Mouse (Mus musculus): ENCODE data around the gene Dusp11. TPM values are rescaled to one million over a fixed set of nuclear protein-coding genes. Genes with fewer than 3 reads are reported as not detected.
A peak's percentile ranks its signal among the peaks of the same experiment; 100 is the strongest.
"Not testable (repeated sequence)": the region's sequence is repeated elsewhere in the genome, so short reads cannot be mapped to it uniquely, and the experiment has no call there.

The Dusp11 gene
- polyA plus RNA-seq, 1 experiment from 2014 or later: 34.6 TPM

DNA sequence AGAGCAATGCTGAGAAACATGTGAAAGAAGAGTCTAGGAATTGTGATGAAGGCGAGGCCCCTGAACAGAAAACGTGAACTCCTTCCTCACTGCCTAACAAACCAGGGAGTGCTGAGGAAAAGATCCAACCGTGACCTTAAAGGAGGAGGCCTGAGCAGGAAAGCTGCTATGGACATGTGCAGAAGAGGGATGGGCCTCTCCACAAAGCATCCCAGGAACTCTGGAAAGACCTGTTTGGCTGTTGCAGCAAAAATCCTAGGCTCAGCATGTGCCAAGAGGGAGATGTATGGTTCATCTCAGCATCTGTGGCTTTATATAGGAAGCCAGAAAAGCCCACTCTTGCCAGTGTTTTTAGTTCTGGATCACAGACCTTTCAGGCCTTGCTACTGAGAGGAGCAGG is 11.2 kb upstream of the Dusp11 start:
- Histone ChIP-seq H3K9me3 (no peaks in the 10 kb centered on the region), H3K36me3 (replicated peaks) (no peaks in the 10 kb centered on the region), H3K27ac (no peak overlapping the region), H3K4me3 (no peak overlapping the region), H3K4me1 (no peaks in the 10 kb centered on the region), H3K27me3 (ENCODE audit: poor library complexity, severe bottlenecking) (no peaks in the 10 kb centered on the region)
- DNase-seq (ENCODE audit: extremely low spot score, low spot score): no peak
- WGBS: 78% methylated on average over 3 of the region's 3 CpGs

DNA sequence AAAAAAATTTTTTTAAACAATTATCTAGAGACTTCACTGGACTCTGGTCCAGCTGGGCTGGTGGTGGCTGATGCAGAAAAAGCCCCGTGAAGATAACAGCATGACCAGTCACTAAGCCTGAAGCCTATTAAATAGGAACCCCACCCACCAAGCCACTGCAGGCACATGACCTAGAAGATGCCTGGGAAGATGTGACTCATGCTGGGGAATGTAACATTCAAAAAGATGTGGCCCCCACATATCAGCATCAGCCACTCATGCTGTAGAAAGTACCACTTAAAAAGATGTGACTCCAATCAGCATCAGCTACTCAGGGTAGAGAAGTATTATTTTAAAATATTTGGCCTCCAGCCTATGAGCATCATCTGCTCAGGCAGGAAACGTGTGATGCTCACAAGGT is 8.4 kb upstream of the Dusp11 start:
- WGBS: 77% methylated on average over 2 of the region's 2 CpGs
- Histone ChIP-seq H3K9me3 (no peaks in the 10 kb centered on the region), H3K4me3 (no peak overlapping the region), H3K27me3 (ENCODE audit: poor library complexity, severe bottlenecking) (no peaks in the 10 kb centered on the region), H3K36me3 (replicated peaks) (no peaks in the 10 kb centered on the region), H3K4me1 (no peaks in the 10 kb centered on the region), H3K27ac (no peak overlapping the region)
- DNase-seq (ENCODE audit: extremely low spot score, low spot score): no peak

- no peaks in the 10 kb centered on the region for H3K27me3 ChIP-seq (ENCODE audit: poor library complexity, severe bottlenecking)
- peaks cover 5% of the 10 kb centered on the region for H3K4me1 ChIP-seq
- H3K9me3 ChIP-seq: no peaks in the 10 kb centered on the region
- WGBS: 77% methylated on average over 4 of the region's 4 CpGs
- no peak overlapping the region for H3K4me3 ChIP-seq
- H3K27ac ChIP-seq: no peak overlapping the region
- no peak for DNase-seq (ENCODE audit: extremely low spot score, low spot score)
- H3K36me3 ChIP-seq (replicated peaks): no peaks in the 10 kb centered on the region
Measured at GRCm38 (mm10) chr6:85966686-85967085, 5.2 kb upstream of the Dusp11 start.

DNA sequence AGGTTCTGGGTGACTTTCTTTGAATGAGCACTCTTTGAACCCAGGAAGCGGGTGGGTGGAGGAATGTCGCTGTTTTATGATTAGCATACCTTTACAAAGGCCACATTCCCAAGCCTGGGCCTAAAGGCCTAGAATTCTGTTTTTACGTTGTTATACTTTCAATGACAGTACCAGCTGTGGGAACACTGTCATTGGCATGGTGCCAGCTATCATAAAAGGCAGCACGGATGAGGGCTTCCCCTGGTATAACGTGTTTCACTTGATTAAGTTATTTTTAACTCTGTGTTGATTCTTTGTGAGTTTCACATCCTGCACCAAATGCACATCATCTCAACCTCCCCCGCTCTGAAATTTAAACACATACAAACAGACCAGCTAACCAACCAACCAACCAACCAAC is 4.6 kb upstream of the Dusp11 start:
- not testable (repeated sequence) for H3K27ac ChIP-seq; H3K27me3 ChIP-seq (ENCODE audit: poor library complexity, severe bottlenecking); H3K4me3 ChIP-seq; DNase-seq (ENCODE audit: extremely low spot score, low spot score); H3K36me3 ChIP-seq (replicated peaks); H3K9me3 ChIP-seq; H3K4me1 ChIP-seq
- WGBS: 71% methylated on average over 6 of the region's 6 CpGs

DNA sequence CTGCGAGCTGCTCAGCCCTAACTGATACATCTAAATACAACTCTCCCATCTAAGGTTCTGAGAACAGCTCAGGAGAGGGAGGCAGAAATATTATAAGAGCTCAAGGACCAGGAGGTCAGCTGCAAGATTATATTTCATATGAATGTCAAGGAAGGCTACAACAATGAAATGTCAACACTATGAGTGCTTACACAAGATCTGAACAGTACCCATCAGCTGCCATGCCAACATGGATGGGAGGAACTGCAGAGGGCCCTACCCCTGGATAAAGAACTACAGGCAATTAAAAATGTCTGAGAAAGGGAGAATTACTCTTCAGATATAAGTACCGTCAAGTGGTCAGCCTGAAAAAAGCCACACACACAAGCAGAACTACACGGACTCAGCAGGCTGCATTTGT is 3.9 kb downstream of the Dusp11 start:
- Histone ChIP-seq H3K27ac (no peak overlapping the region), H3K4me1 (peaks cover 16% of the 10 kb centered on the region), H3K36me3 (replicated peaks) (peaks cover 66% of the 10 kb centered on the region), H3K4me3 (no peak overlapping the region), H3K9me3 (no peaks in the 10 kb centered on the region), H3K27me3 (ENCODE audit: poor library complexity, severe bottlenecking) (no peaks in the 10 kb centered on the region)
- no peak for DNase-seq (ENCODE audit: extremely low spot score, low spot score)
- 93% methylated on average over 3 of the region's 3 CpGs for WGBS

GRCm38 (mm10) chr6:85948549-85948948 is 12.9 kb downstream of the Dusp11 start:
- Histone ChIP-seq H3K27ac (no peak overlapping the region), H3K36me3 (replicated peaks) (peaks cover 100% of the 10 kb centered on the region), H3K4me3 (no peak overlapping the region), H3K27me3 (ENCODE audit: poor library complexity, severe bottlenecking) (no peaks in the 10 kb centered on the region), H3K4me1 (no peaks in the 10 kb centered on the region), H3K9me3 (no peaks in the 10 kb centered on the region)
- WGBS: 87% methylated on average over 6 of the region's 6 CpGs
- no peak for DNase-seq (ENCODE audit: extremely low spot score, low spot score)

DNA sequence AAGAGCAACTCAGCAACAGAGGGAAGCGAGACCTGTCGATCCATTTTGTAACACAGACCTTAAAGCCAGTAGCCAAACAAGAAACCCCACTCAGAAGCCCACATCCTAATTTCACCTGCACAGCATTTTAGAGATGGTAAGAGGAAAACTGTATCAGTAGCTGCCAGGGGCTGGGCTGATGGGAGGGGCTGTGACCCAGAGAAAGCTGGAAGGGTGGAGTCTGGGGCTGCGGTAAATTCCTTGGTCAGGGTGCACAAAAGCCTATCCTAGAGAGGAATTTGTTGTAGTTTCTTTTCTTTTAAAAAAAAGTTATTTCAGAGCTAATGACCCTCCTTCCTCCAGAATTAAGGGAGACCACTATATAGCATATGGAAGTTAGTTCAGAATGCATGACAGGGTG is 19.0 kb downstream of the Dusp11 start:
- no peak overlapping the region for H3K4me3 ChIP-seq
- no peak overlapping the region for H3K27ac ChIP-seq
- H3K36me3 ChIP-seq (replicated peaks): peaks cover 68% of the 10 kb centered on the region
- DNase-seq (ENCODE audit: extremely low spot score, low spot score): no peak
- WGBS: 92% methylated on average over 3 of the region's 3 CpGs
- H3K27me3 ChIP-seq (ENCODE audit: poor library complexity, severe bottlenecking): no peaks in the 10 kb centered on the region
- no peaks in the 10 kb centered on the region for H3K9me3 ChIP-seq
- H3K4me1 ChIP-seq: peaks cover 2% of the 10 kb centered on the region

DNA sequence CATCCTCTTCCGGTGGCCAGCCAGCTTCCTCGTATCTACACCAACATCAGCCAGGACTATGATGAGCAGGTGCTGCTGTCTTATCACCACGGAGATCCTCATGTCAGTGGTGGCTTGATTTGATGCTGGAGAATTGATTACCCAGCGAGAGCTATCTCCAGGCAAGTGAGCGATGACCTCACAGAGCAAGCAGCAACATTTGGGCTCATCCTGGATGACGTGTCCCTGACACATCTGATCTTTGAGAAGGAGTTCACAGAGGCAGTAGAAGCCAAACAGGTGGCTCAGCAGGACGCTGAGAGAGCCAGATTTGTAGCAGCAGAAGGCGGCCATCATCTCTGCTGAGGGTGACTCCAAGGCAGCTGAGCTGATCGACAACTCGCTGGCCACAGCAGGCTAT is 22.8 kb downstream of the Dusp11 start:
- H3K4me3 ChIP-seq: no peak overlapping the region
- H3K4me1 ChIP-seq: peaks cover 14% of the 10 kb centered on the region
- H3K9me3 ChIP-seq: no peaks in the 10 kb centered on the region
- DNase-seq (ENCODE audit: extremely low spot score, low spot score): no peak
- H3K36me3 ChIP-seq (replicated peaks): peaks cover 30% of the 10 kb centered on the region
- no peaks in the 10 kb centered on the region for H3K27me3 ChIP-seq (ENCODE audit: poor library complexity, severe bottlenecking)
- WGBS: 84% methylated on average over 10 of the region's 10 CpGs
- no peak overlapping the region for H3K27ac ChIP-seq

DNA sequence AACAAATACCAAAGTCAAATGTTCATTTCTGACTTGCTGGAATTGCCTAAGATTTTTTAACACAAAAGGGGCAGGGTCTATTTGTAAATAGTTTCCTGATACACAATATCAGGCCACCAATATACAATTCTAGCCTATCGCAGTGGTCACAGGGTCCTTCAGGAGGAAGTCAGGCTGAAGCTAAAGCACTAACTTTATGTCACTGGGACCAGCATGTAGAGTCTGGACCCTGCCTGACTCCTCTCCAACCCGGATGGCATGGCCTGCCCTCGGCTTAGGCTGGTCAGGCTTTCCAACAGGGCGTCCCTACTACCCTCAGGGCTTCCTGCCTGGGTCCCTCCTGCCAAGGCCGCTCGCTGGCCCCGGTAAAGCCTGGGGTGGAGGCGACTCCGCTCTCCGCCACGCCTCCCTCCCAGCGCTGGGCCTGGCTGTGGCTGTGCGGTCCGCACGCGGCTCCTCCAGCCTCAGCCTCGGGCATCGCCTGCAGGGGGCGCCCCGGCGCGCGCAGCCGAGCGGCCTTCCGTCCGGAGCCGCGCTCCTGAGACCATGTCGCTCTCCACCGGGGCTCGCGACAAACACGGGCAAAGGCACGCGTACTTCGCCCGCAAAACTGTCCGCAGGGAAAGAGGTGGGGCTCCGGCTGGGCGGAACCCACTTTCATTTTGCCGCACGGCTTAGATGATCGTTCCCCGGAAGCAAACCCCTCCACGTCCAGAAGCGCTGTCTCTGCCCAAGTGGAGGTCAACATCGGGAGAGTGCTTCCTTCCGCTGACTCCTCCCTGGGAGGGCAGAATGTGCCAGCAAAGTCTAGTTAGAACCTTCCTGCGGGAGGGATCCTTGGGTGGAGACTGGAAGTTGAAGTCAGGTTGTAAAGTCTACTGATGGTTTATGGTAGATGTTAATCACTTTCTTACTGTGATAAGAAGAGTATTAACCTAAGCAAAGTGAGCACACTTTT is 24.7 kb downstream of the Dusp11 start:
- H3K4me3 ChIP-seq: peak overlapping the region; percentile 58
- peak; percentile 77 for DNase-seq (ENCODE audit: extremely low spot score, low spot score)
- WGBS: 2% methylated on average over 50 of the region's 50 CpGs

GRCm38 (mm10) chr6:85935646-85936045 is 25.8 kb downstream of the Dusp11 start:
- peaks cover 9% of the 10 kb centered on the region for H3K36me3 ChIP-seq (replicated peaks)
- WGBS: 73% methylated on average over 3 of the region's 3 CpGs
- H3K4me1 ChIP-seq: peaks cover 14% of the 10 kb centered on the region
- H3K27me3 ChIP-seq (ENCODE audit: poor library complexity, severe bottlenecking): no peaks in the 10 kb centered on the region
- DNase-seq (ENCODE audit: extremely low spot score, low spot score): no peak
- H3K4me3 ChIP-seq: no peak overlapping the region
- no peaks in the 10 kb centered on the region for H3K9me3 ChIP-seq
- H3K27ac ChIP-seq: no peak overlapping the region

More for the DNA sequence above, 24.7 kb downstream of the Dusp11 start:
- not testable (repeated sequence) for H3K9me3 ChIP-seq; H3K27me3 ChIP-seq (ENCODE audit: poor library complexity, severe bottlenecking)
- peaks cover 12% of the 10 kb centered on the region for H3K36me3 ChIP-seq (replicated peaks)
- peak overlapping the region; percentile 85 for H3K27ac ChIP-seq
- H3K4me1 ChIP-seq: peaks cover 14% of the 10 kb centered on the region

- H3K27ac ChIP-seq: no peak overlapping the region
- no peaks in the 10 kb centered on the region for H3K27me3 ChIP-seq (ENCODE audit: poor library complexity, severe bottlenecking)
- DNase-seq (ENCODE audit: extremely low spot score, low spot score): no peak
- H3K9me3 ChIP-seq: no peaks in the 10 kb centered on the region
- 84% methylated on average over 8 of the region's 8 CpGs for WGBS
- peaks cover 14% of the 10 kb centered on the region for H3K4me1 ChIP-seq
- no peak overlapping the region for H3K4me3 ChIP-seq
- H3K36me3 ChIP-seq (replicated peaks): peaks cover 22% of the 10 kb centered on the region
Measured at GRCm38 (mm10) chr6:85934047-85934446, 27.4 kb downstream of the Dusp11 start.

- Histone ChIP-seq H3K27ac (no peak overlapping the region), H3K4me3 (no peak overlapping the region), H3K9me3 (no peaks in the 10 kb centered on the region), H3K4me1 (no peaks in the 10 kb centered on the region), H3K36me3 (replicated peaks) (peaks cover 68% of the 10 kb centered on the region), H3K27me3 (ENCODE audit: poor library complexity, severe bottlenecking) (no peaks in the 10 kb centered on the region)
- WGBS: 93% methylated on average over 1 of the region's 1 CpGs
- DNase-seq (ENCODE audit: extremely low spot score, low spot score): no peak
Measured at GRCm38 (mm10) chr6:85929312-85929711, 32.2 kb downstream of the Dusp11 start.
